Mouse (Mus musculus) monocyte, adult 5-6 weeks (primary cell): ENCODE data around the gene Gal3st2b. TPM values are rescaled to one million over a fixed set of nuclear protein-coding genes. Genes with fewer than 3 reads are reported as not detected.
"Not testable (repeated sequence)": the region's sequence is repeated elsewhere in the genome, so short reads cannot be mapped to it uniquely, and the experiment has no call there.

Experiments
- ATAC-seq: fragments of 153-309, 156-312 bp; replicated peaks from 2 replicates; pipeline ENCODE4 v1.8.0; 2017; ENCODE audit warnings: mild to moderate bottlenecking; ENCODE audit not compliant: low TSS enrichment, insufficient number of reproducible peaks, severe bottlenecking, poor library complexity, low FRiP score
- total RNA-seq: library from RNA; stranded (forward); fragments of 200-1000, 200-491, 200-594 nt; gene quantifications from 3 replicates; pipeline ENCODE4 v1.2.3, GENCODE M21; 2017

Gene Gal3st2b
- total RNA-seq: 0.53 TPM in 1 of 3 replicates, not detected in the others

DNA sequence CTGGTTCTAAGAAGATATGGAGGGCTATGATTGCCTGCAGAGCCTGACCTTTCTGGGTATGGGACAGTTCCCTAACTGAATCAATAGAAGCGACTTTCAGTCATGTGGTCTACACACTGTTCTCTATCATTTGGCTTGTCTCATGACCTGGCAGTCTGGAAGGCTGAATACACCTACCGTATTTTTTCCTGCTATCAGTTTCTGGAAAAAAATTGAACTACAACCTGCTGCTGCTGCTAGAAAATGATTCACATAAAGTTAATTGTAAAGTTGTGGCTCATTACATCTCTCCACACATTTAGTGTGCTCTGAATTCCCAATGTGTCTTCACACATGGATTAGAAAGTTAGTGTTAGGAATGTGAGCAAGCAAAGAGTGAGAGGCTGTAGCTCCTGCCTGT, at the start of gene Gal3st2b:
TSS of gene Gal3st2b (plus strand) at position 301 of the 400 bp plus-strand sequence.
- ATAC-seq: not testable (repeated sequence)

GRCm38 (mm10) chr1:93871594-93872105, 46.5 kb upstream of the Gal3st2b start:
- not testable (repeated sequence) for ATAC-seq

DNA sequence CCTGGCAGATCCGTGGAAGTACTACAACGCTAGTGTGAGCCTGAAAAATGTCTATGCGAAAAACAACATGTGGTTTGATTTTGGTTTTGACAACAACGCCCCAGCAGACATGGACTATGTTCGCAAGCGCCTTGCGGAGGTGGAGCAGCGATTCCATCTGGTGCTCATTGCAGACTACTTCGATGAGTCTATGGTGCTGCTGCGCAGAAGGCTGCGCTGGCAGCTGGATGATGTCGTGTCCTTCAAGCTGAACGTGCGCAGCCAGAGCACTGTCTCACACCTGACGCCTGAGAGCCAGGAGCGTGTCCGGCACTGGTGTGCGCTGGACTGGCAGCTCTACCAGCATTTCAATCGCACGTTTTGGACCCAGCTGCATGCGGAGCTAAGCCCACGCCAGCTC, 43.7 kb upstream of the Gal3st2b start:
- ATAC-seq: not testable (repeated sequence)

DNA sequence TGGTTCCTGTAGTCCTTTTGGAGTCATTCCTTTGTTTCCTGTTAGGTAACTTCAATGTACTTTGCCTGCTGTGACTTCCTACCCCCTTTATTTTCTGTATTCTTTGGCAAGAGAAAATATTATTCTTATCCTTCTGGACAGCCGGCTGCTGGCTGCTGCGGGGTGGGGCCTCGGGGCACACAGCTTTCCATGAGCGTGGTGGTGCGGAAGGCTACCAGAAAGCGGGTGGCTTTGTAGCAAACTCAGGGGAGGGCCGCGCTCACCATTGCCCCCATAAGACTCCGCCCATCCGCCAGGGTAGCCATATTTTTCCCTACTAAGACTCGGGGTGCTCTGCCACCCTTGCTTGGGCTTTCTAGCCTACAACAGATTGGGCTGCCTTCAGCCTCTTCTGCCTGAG, 36.3 kb upstream of the Gal3st2b start:
- not testable (repeated sequence) for ATAC-seq

GRCm38 (mm10) chr1:93890936-93891335, 27.2 kb upstream of the Gal3st2b start:
- ATAC-seq: not testable (repeated sequence)

DNA sequence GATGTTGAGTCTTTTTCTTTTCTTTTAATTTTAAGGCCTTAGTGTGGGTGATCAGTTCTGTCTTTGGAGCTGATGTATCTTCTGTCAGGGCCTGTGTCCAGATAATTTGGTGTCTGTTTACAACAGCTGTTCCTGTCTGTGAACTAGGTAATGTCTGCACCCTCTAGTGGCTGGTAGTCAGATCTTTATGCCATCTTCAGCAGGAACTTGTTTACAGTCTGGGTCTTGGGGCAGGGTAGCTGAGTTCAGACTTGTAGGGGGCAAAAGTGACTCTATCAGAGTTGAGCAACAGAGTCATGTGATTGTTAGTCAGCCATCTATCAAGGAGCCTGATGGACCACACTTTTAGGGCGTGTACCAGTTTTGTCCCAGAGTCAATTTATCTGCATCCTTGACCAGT, 20.7 kb upstream of the Gal3st2b start:
- not testable (repeated sequence) for ATAC-seq

- ATAC-seq: not testable (repeated sequence)
Observed at GRCm38 (mm10) chr1:93901291-93901690, 16.8 kb upstream of the Gal3st2b start.

- ATAC-seq: peak; percentile 49
Observed at GRCm38 (mm10) chr1:93906690-93907089, 11.4 kb upstream of the Gal3st2b start.

- peak; percentile 64; the same call in 1 of the 2 replicates for ATAC-seq
Observed at GRCm38 (mm10) chr1:93908977-93909586, 9.0 kb upstream of the Gal3st2b start.

DNA sequence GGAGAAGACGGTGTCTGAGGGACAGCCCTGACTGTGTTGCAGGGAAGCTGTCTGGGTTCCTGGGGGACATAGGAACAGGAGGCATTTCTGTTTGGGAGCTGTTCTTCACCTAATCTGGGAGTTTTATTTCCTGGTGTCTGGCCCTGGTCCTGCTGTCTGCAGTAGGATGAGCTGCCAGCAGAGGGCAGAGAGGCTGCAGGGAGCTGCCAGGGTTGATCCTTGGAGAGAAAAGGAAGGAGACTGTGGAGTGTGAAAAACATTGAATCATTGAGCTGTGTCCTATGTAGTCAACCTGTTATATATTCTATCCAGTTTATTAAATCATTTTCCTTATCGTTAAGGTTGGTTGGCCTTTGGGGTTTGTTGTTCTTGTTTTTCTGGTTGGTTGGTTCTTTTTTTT, 6.2 kb upstream of the Gal3st2b start:
- ATAC-seq: peak; percentile 48

- ATAC-seq: not testable (repeated sequence)
Observed at GRCm38 (mm10) chr1:93917160-93917559, 951 bp upstream of the Gal3st2b start.

GRCm38 (mm10) chr1:93918775-93919174, 664 bp downstream of the Gal3st2b start:
- not testable (repeated sequence) for ATAC-seq

DNA sequence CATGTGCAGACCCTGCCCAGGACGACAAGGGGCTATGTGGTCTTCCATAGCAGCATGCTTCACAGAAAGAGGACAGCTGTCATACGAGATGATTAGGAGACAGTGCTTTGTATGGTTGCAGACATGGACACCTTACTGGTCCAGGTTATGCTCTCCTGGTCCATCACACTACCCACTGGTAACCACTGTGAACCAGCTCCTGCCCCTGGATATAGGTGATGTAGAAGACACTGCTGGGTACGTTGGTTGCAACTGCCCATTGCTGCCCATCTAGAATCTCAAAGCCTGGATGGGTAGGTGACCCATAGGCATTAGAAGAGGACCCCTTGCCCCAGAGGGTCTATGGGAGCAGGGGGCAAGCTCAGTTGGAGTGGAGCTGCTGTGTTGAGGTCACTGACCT, 1.2 kb downstream of the Gal3st2b start:
- not testable (repeated sequence) for ATAC-seq

- not testable (repeated sequence) for ATAC-seq
Observed at GRCm38 (mm10) chr1:93922609-93923008, 4.5 kb downstream of the Gal3st2b start.

- ATAC-seq: not testable (repeated sequence)
Observed at GRCm38 (mm10) chr1:93923098-93923497, 5.0 kb downstream of the Gal3st2b start.

DNA sequence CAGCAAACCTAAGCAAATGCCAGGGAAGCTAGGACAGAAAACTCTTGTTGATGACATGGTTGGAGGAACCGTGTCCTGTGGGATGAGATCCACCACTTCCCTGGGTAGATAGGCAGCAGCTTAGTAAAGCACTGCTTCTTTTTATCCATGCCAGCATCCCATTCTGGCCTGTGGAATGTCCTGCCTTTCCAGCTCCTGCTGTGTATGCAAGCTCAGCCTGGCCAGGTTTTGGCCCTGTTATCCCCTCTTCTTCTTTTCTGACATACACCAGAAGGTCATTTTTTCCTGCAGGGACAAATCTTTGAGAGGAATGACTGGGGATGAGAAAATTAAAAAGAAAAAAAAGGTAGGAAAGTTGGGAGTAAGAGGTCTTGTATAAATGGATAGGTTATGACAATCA, 17.3 kb downstream of the Gal3st2b start:
- ATAC-seq: not testable (repeated sequence)

DNA sequence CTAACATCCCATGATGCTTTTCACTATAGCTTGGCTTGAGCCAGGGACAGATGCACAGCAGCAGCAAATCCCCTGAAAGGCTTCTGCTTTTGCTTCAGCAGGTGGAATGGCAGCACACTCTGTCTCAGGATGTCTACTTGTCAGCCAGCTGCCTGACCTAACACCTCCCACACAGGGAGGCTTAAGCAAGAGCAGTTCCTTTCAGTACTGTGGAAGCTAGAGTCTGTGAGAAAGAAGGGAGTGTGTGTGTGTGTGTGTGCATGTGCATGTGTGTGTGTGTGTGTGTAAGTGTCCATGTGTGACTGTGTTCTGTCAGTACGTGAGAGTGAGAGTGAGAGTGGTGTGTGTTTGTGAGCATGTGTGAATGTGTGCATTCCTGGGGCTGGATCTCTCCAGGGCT, 19.7 kb downstream of the Gal3st2b start:
- not testable (repeated sequence) for ATAC-seq

DNA sequence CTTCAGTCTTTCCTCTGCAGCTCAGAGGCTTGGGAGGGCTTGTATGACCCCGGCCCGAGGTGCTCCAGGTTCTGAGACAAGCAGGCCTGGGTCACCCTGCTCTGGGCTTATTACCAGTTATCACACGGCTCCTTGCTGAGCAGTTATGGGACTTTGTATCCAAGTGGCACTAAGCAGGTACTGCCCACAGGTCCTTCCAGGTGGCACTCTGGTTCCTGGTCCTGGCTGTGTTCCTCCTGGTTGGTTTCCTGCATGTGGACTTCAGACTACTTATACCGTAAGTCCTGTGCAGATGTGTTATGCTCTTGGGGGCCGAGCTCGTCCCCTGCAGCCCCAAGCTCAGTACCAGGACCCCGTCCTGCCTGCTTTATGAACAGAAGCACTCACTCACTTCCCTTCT, 20.3 kb downstream of the Gal3st2b start:
- ATAC-seq: not testable (repeated sequence)

DNA sequence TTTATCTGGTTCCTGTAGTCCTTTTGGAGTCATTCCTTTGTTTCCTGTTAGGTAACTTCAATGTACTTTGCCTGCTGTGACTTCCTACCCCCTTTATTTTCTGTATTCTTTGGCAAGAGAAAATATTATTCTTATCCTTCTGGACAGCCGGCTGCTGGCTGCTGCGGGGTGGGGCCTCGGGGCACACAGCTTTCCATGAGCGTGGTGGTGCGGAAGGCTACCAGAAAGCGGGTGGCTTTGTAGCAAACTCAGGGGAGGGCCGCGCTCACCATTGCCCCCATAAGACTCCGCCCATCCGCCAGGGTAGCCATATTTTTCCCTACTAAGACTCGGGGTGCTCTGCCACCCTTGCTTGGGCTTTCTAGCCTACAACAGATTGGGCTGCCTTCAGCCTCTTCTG, 31.0 kb downstream of the Gal3st2b start:
- not testable (repeated sequence) for ATAC-seq

GRCm38 (mm10) chr1:93966489-93966888, 48.4 kb downstream of the Gal3st2b start:
- not testable (repeated sequence) for ATAC-seq
